Mouse (Mus musculus): Measurements from ENCODE around the gene Wipf1.

Gene Wipf1

GRCm38 (mm10) chr2:73545556-73545955 lies 16.0 kb upstream of the Wipf1 start:
- CTCF ChIA-PET = no interaction called here

GRCm38 (mm10) chr2:73540450-73541162 lies 11.1 kb upstream of the Wipf1 start:
- CTCF ChIA-PET = interaction anchor here (0.6 kb wide), 1 partner anchor 1129 kb away, joined by 4 read pairs; no protein-coding TSS in a partner anchor

GRCm38 (mm10) chr2:73539697-73540096 lies 10.2 kb upstream of the Wipf1 start:
- CTCF ChIA-PET = interaction anchor here (0.6 kb wide), 1 partner anchor 225 kb away, joined by 4 read pairs; no protein-coding TSS in a partner anchor

GRCm38 (mm10) chr2:73539141-73539540 lies 9.6 kb upstream of the Wipf1 start:
- CTCF ChIA-PET = interaction anchor here (0.6 kb wide), 1 partner anchor 224 kb away, joined by 4 read pairs; no protein-coding TSS in a partner anchor

GRCm38 (mm10) chr2:73538590-73538989 lies 9.1 kb upstream of the Wipf1 start:
- CTCF ChIA-PET = no interaction called here

- CTCF ChIA-PET = no interaction called here
Measured at GRCm38 (mm10) chr2:73536091-73536783, 6.7 kb upstream of the Wipf1 start.

- CTCF ChIA-PET = no interaction called here
Measured at GRCm38 (mm10) chr2:73534720-73535119, 5.2 kb upstream of the Wipf1 start.

- CTCF ChIA-PET = interaction anchor here (0.7 kb wide), 1 partner anchor 69 kb away, joined by 5 read pairs; no protein-coding TSS in a partner anchor
Measured at GRCm38 (mm10) chr2:73530487-73530886, 953 bp upstream of the Wipf1 start.

GRCm38 (mm10) chr2:73528516-73529355 lies 798 bp downstream of the Wipf1 start:
- CTCF ChIA-PET = interaction anchor here (0.6 kb wide), 1 partner anchor 19 kb away, joined by 24 read pairs; no protein-coding TSS in a partner anchor

- CTCF ChIA-PET = interaction anchor here (0.6 kb wide), 1 partner anchor 19 kb away, joined by 24 read pairs; no protein-coding TSS in a partner anchor
Measured at GRCm38 (mm10) chr2:73527956-73528355, 1.6 kb downstream of the Wipf1 start.

GRCm38 (mm10) chr2:73526691-73527090 lies 2.8 kb downstream of the Wipf1 start:
- CTCF ChIA-PET = no interaction called here

- CTCF ChIA-PET = no interaction called here
Measured at GRCm38 (mm10) chr2:73522891-73523290, 6.6 kb downstream of the Wipf1 start.

- CTCF ChIA-PET = no interaction called here
Measured at GRCm38 (mm10) chr2:73522336-73522735, 7.2 kb downstream of the Wipf1 start.

GRCm38 (mm10) chr2:73521737-73522136 lies 7.8 kb downstream of the Wipf1 start:
- CTCF ChIA-PET = no interaction called here

GRCm38 (mm10) chr2:73518966-73519365 lies 10.6 kb downstream of the Wipf1 start:
- CTCF ChIA-PET = no interaction called here

- CTCF ChIA-PET = no interaction called here
Measured at GRCm38 (mm10) chr2:73518311-73518710, 11.2 kb downstream of the Wipf1 start.

GRCm38 (mm10) chr2:73514178-73514577 lies 15.4 kb downstream of the Wipf1 start:
- CTCF ChIA-PET = interaction anchor here (0.6 kb wide), 1 partner anchor 19 kb away, joined by 3 read pairs; no protein-coding TSS in a partner anchor

GRCm38 (mm10) chr2:73513204-73513749 lies 16.3 kb downstream of the Wipf1 start:
- CTCF ChIA-PET = no interaction called here

GRCm38 (mm10) chr2:73512044-73512443 lies 17.5 kb downstream of the Wipf1 start:
- CTCF ChIA-PET = no interaction called here

GRCm38 (mm10) chr2:73510731-73511360 lies 18.7 kb downstream of the Wipf1 start:
- CTCF ChIA-PET = no interaction called here

GRCm38 (mm10) chr2:73510025-73510288 lies 19.6 kb downstream of the Wipf1 start:
- CTCF ChIA-PET = no interaction called here
